Mouse (Mus musculus) limb, embryonic 10.5 days (tissue): ENCODE measurements around the gene Prl2c5. TPM values are rescaled to one million over a fixed set of nuclear protein-coding genes. Genes with fewer than 3 reads are reported as not detected.
"Not testable (repeated sequence)": the region's sequence is repeated elsewhere in the genome, so short reads cannot be mapped to it uniquely, and the experiment has no call there.

Experiments used
- DNase-seq: peaks from one replicate; pipeline ENCODE4 v3.0.0-alpha.2; 2017; ENCODE audit warnings: low spot score
- H3K27ac ChIP-seq: fragments of 300-500 bp; sonication (generic); 2 replicates; pipeline ENCODE4 v1.5.1; 2016; ENCODE audit warnings: mild to moderate bottlenecking
- H3K27me3 ChIP-seq: fragments of 300-500 bp; sonication (generic); 2 replicates; pipeline ENCODE4 v1.6.1; 2016; ENCODE audit warnings: low read depth, mild to moderate bottlenecking; ENCODE audit not compliant: poor library complexity, severe bottlenecking
- H3K36me3 ChIP-seq: fragments of 300-500 bp; sonication (generic); 2 replicates; pipeline ENCODE4 v1.6.1; 2016; ENCODE audit warnings: mild to moderate bottlenecking, moderate library complexity
- H3K4me1 ChIP-seq: fragments of 300-500 bp; sonication (generic); 2 replicates; pipeline ENCODE4 v1.6.1; 2016
- H3K4me3 ChIP-seq: fragments of 300-500 bp; sonication (generic); 2 replicates; pipeline ENCODE4 v1.5.1; 2016; ENCODE audit warnings: mild to moderate bottlenecking, moderate library complexity
- H3K9me3 ChIP-seq: fragments of 300-500 bp; sonication (generic); replicated peaks from 2 replicates; pipeline ENCODE4 v1.6.1; 2016; ENCODE audit warnings: mild to moderate bottlenecking
- WGBS: fragments of 180-500 bp; shearing (Covaris S2); methylation state at CpG from one replicate; pipeline ENCODE4 v1.1.7; 2016; 5-methylcytosine and 5-hydroxymethylcytosine counted together
- polyA plus RNA-seq: library from polyadenylated mRNA; unstranded; fragments of >200 nt; fragmentation: Nextera tagmentation; extraction: Ambion mirVana; gene quantifications from 2 replicates; pipeline ENCODE4 v1.2.1, GENCODE M21; 2016

The Prl2c5 gene
- polyA plus RNA-seq, result not detected in 2 replicates

DNA sequence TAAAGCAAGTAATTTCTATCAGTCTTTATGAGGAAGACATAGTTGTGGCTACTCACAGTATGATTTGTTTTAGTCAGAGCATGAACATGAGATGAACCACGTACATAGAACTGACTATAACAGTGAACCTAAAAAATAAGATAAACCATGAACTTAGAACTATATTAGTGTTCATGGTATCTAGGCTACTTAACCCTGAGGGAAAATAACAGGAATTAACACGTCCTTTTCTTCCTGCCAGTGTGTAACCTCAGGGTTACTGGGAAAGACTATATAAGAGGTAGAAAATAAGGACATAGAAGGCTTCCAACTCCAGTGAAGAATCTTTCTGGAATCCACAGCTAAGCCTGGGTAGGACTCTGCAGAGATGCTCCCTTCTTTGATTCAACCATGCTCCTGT is at the start of gene Prl2c5:
Prl2c5 (plus strand) TSS at position 301 of the 400 bp plus-strand sequence.
- H3K27me3 ChIP-seq, H3K36me3 ChIP-seq, H3K4me1 ChIP-seq, H3K4me3 ChIP-seq, H3K27ac ChIP-seq, H3K9me3 ChIP-seq, DNase-seq: not testable (repeated sequence)
- 72% methylated on average over 2 of the region's 2 CpGs for WGBS

DNA sequence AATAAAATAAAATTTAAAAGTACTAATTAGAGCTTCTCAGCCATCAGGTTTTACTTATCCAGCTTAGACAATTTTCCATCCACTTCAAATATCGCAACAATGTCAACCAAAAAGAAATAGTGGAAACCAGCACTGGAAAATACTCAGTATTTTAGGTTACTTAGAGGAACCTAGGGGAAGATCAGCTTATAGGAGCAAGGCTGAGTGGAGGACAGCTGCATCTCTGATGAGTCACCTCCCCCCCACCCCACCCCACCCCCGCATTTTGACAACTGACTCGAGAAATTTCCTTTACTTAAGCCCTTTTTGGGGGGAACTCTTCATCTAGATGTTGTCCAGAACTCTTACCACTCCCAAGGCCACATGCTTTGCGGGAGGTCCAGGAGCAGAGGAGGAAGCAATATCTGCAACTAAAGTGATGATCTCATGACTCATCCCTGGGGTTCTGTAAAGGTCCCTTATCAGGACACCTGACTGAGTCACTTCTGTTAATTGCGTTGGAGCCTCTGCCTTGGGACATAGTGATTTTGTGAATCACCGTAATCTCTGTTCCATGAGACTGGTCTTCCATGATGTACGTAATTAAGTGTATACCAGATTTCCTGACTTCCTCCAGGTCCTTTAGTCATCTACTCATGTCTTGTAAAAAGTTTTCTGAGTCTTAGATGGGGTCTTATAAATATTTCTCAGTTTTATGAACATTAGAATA is 19.6 kb upstream of the Prl2c5 start:
- H3K27ac ChIP-seq, H3K4me1 ChIP-seq, H3K9me3 ChIP-seq, DNase-seq, H3K4me3 ChIP-seq, H3K36me3 ChIP-seq, H3K27me3 ChIP-seq: not testable (repeated sequence)
- WGBS, result 67% methylated on average over 4 of the region's 7 CpGs

DNA sequence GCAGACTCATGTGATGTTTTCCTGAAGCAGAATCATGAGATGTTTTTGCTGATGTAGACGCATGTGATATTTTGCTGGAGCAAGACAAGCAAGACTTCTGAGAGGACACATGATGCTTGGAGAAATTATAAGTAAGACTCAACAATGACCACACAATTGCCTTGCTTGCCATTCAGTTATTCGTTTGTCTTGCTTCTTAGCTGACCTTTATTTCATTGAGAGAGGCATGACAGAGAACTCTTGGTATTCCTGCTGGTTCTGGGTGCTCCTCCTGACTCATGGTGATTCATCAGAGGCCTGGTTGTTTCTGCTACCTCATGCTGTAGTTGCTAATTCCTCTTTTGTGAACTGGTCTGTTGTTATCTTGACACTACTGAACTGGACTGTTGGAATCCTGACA is 13.9 kb upstream of the Prl2c5 start:
- DNase-seq, H3K4me3 ChIP-seq, H3K9me3 ChIP-seq, H3K27ac ChIP-seq, H3K4me1 ChIP-seq, H3K36me3 ChIP-seq, H3K27me3 ChIP-seq: not testable (repeated sequence)
- WGBS, result 78% methylated on average over 2 of the region's 2 CpGs

DNA sequence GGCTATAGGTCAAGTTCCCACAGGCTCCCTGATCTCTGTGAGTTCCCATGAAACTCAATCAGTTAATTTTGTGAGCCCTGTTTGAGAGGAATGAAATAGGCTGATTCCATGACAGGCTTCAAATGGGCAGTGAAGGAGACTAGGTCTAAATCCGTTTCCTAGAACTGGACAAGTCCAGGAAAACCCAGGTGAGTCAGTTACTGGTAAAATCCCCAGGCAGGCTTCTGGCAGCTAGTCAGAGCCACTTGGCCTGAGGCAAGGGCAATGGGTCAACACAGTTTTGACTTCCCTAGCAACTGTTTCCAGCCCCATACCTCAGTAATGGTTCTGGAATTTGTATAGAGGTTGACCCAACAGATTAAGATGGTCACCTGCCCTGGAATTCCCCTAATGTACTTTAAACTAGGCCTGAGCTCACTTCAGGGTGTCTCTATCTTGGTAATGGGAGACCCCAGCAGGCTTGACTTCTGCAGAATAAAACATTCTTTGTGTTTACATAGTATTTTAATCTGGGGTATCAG is 8.8 kb upstream of the Prl2c5 start:
- H3K27ac ChIP-seq, H3K36me3 ChIP-seq, H3K27me3 ChIP-seq, H3K9me3 ChIP-seq, H3K4me1 ChIP-seq, H3K4me3 ChIP-seq, DNase-seq: not testable (repeated sequence)
- WGBS, result 67% methylated on average over 1 of the region's 1 CpGs

DNA sequence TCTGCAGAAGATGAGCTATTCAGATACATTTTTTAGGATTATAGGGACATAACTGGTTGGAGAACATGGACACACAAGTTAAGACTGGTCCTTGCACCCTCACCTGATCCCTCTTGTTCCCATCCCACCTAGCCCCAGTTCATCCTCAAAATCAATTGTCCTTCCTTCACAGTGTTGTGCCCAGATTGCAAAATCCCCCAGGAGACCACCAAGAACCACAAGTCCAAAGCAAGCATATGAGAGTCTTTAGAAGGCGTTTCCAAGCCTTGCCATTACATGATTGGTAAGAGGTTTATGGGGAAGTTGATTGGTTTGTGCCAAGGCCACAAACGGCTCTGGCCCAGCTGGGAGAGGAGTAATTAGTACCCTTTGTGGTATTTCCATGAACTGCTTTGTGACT is 6.8 kb upstream of the Prl2c5 start:
- not testable (repeated sequence) for H3K27ac ChIP-seq, H3K9me3 ChIP-seq, H3K4me3 ChIP-seq, H3K4me1 ChIP-seq, H3K27me3 ChIP-seq, DNase-seq, H3K36me3 ChIP-seq
- 68% methylated on average over 2 of the region's 2 CpGs for WGBS

DNA sequence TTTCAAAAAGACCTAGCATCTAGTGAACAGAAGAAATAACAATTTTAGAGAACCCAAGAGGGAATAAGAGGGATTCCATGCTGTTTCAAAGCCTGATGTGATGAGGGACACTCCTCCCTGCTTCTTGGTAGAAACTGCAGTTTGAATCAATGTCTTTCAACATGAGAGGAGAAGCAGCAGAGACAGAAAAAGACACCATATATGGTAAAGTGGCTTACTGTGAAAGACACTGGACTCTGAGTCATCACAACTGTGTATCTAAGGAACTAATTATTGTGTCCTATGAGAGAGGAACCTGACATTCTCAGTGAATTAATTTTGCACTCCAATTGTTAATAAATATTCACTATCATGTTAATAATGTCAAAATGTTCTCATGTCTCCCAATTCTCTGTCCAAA is 28.7 kb downstream of the Prl2c5 start:
- not testable (repeated sequence) for H3K36me3 ChIP-seq, H3K27ac ChIP-seq, H3K4me3 ChIP-seq, H3K9me3 ChIP-seq, DNase-seq, H3K4me1 ChIP-seq, H3K27me3 ChIP-seq

DNA sequence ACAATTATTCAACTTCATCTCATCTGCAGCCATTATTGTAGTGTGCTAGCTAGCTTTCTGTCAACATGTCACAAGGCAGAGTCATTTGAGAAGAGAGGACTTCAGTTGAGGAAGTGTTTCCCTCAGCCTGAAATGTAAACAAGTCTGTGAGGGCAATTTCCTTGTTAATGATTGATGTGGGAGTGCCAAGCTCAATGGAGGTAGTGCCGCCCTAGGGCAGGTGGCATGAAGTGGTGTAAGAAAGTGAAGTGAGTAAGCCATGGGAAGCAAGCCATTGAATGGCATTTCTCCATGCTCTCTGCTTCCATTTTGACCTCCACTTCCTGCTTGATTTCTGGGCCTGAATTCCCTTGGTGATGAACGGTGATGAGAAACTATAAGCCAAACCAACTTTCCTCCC is 33.8 kb downstream of the Prl2c5 start:
- H3K27ac ChIP-seq, DNase-seq, H3K4me3 ChIP-seq, H3K9me3 ChIP-seq, H3K4me1 ChIP-seq, H3K36me3 ChIP-seq, H3K27me3 ChIP-seq: not testable (repeated sequence)
- 88% methylated on average over 2 of the region's 2 CpGs for WGBS

DNA sequence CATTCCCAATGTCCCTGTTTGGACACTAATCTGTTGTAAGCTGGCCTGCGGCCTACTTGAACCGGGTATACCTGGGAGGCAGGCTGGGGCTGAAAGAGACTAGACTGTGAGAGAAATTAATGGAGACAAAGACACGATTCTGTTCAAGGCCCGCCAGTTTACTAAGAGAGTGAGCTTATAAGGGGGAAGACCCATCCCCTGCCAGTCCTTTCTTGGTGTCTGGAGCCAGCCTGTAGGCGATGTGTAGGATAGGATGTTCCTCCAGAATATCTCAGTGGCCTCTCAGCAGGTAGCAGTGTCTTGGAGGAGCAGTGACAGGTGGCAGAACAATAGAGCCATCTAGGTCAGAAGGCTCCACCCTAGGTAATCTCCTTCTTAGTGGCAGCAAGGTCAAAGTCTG is 37.7 kb downstream of the Prl2c5 start:
- not testable (repeated sequence) for DNase-seq, H3K4me3 ChIP-seq, H3K4me1 ChIP-seq, H3K9me3 ChIP-seq, H3K27ac ChIP-seq, H3K36me3 ChIP-seq, H3K27me3 ChIP-seq
- WGBS, result 83% methylated on average over 5 of the region's 5 CpGs

DNA sequence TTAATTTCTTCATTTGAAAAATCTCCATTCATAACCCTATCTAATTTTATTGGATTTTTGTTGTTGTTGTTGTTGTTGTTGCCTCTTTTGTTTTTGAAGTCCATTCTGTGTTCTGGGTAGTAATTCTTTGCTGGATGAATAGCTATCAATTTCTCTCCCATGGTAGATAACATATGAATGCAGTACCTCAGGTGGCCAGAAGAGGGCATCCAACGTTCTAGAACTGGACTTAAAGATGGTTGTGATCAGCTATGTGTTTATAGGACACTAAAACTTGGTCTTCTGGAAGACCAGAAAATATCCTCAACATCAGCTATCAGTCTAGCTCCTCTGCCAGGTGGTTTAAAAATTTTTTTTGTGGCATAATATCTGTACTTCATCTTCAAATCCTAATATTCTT is 54.9 kb downstream of the Prl2c5 start:
- not testable (repeated sequence) for H3K9me3 ChIP-seq, H3K36me3 ChIP-seq, H3K27me3 ChIP-seq, H3K27ac ChIP-seq, H3K4me1 ChIP-seq, H3K4me3 ChIP-seq
- 3% methylated on average over 1 of the region's 1 CpGs for WGBS
- peak; percentile 36 for DNase-seq

Other genes starting within 250 kb of the Prl2c5 start
- not detected in 2 replicates for gene Prl2c2, start 177.3 kb upstream of the Prl2c5 start, polyA plus RNA-seq
- 14.9 and 18.2 TPM in 2 replicates for gene Gpr137b, start 211.3 kb downstream of the Prl2c5 start, polyA plus RNA-seq